8 mouse cellular contexts compared by ENCODE assay signal in the genomic region with DNA sequence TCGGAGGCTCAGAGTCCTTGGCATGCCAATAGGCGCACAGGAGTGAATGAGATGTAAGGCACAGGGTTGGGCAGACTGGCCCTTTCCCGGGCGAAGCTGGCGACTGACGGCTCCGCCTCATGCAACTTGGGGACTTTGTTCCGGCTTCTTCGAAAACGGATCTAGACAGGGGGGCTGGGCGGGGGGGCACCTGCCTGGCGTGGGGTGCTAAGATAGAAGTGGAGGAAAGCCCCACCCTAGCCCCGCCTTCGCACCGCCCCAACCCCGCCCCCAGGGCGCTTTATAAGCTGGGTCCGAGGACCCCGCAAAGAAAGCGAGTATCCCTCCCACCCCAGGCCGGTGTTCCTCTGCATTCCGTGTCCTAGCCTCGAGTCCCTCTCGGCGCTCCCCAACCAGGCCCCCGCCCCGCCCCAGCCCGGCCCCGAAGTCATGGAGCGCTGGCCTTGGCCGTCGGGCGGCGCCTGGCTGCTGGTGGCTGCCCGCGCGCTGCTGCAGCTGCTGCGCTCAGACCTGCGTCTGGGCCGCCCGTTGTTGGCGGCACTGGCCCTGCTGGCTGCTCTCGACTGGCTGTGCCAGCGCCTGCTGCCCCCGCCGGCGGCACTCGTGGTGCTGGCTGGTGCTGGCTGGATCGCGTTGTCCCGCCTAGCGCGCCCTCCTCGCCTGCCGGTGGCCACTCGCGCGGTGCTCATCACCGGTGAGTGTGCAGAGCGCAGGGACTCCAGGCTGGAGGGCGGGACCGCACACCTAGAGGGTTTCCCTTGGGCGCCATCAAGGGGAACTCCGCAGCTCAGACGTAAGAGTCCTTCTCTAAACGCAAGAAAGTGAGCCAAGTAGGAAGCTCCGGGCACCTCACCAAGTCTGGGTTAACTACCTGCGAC. TPM values are rescaled to one million over a fixed set of nuclear protein-coding genes. Genes with fewer than 3 reads are reported as not detected.
DNase-seq lines count a peak whose midpoint lies in the region; ATAC-seq and TF ChIP-seq lines count a peak whose summit lies in the region.

TSS of gene Hsd11b2 (plus strand) at position 320 of the 878 bp plus-strand sequence.

- DNase-seq in MEL (ENCODE audit: low read depth, low spot score), result peak; percentile 86
- peak; percentile 74 for DNase-seq in embryonic facial prominence, embryonic 11.5 days (ENCODE audit: low spot score)
- peak; percentile 72 for DNase-seq in kidney, postnatal 14 days
- no peak for DNase-seq in urinary bladder, adult 2 months (ENCODE audit: low spot score)

- TF ChIP-seq CTCF in C2C12 (IDR thresholded peaks at IDR 0.05; ENCODE audit: control insufficient read depth, insufficient read depth, insufficient read length), result peak; percentile 24
- no peak for TF ChIP-seq CTCF in MEL (IDR thresholded peaks at IDR 0.05 in 2 of 3, conservative IDR thresholded peaks at IDR 0.05 in 1 of 3; ENCODE audit: control insufficient read depth in 1 of 3, insufficient read depth in 1 of 3, low read depth in 2 of 3, low read length in 3 of 3, poor library complexity in 1 of 3, severe bottlenecking in 1 of 3)

- peak; percentile 47 for ATAC-seq in embryonic facial prominence, embryonic 11.5 days (replicated peaks; ENCODE audit: insufficient number of reproducible peaks, low FRiP score, low TSS enrichment, low read depth)
- ATAC-seq in heart, embryonic 16.5 days (replicated peaks; ENCODE audit: extremely low read depth, insufficient read depth, low FRiP score), result peak; percentile 39
- ATAC-seq in lung, embryonic 16.5 days (ENCODE audit: low read depth), result peak; percentile 67
- peak; percentile 44; the same call in 1 of the 2 replicates for ATAC-seq in neutrophil, adult 5-6 weeks (ENCODE audit: extremely low read depth, insufficient number of reproducible peaks, low FRiP score, poor library complexity, severe bottlenecking)

- WGBS in embryonic facial prominence, embryonic 11.5 days, result under 1% methylated on average over 67 of the region's 68 CpGs
- under 1% methylated on average over 64 of the region's 68 CpGs for WGBS in heart, embryonic 16.5 days
- WGBS in lung, embryonic 16.5 days, result under 1% methylated on average over 61 of the region's 68 CpGs

- TF ChIP-seq EP300 in MEL (IDR thresholded peaks at IDR 0.05; ENCODE audit: low read depth in 1 of 2, low read length in 2 of 2), result no peak

- peak; percentile 26 to 48; a peak in 1 of 4 replicates for TF ChIP-seq POLR2A in MEL (IDR thresholded peaks at IDR 0.05; ENCODE audit: control insufficient read depth in 1 of 2, insufficient read depth in 1 of 2, low read depth in 1 of 2, low read length in 2 of 2, poor library complexity in 1 of 2)

- peak within 1 kb of the TSS; percentile 21 for H3K4me3 ChIP-seq in C2C12 (ENCODE audit: insufficient read depth, poor library complexity, severe bottlenecking)
- H3K4me3 ChIP-seq in MEL (ENCODE audit: control insufficient read depth in 1 of 2, insufficient read depth in 1 of 2, low read depth in 2 of 2, low read length in 2 of 2), result peak within 1 kb of the TSS; percentile 63 to 87
- H3K4me3 ChIP-seq in embryonic facial prominence, embryonic 11.5 days (ENCODE audit: low read depth, low read length), result peak within 1 kb of the TSS; percentile 63
- H3K4me3 ChIP-seq in heart, embryonic 16.5 days (ENCODE audit: low read length), result peak within 1 kb of the TSS; percentile 63
- peak within 1 kb of the TSS; percentile 60 for H3K4me3 ChIP-seq in lung, embryonic 16.5 days (ENCODE audit: low read length)

- no peaks in the 10 kb centered on the region for H3K27me3 ChIP-seq in C2C12 (ENCODE audit: control insufficient read depth, insufficient read depth, insufficient read length)
- no peaks in the 10 kb centered on the region for H3K27me3 ChIP-seq in MEL (ENCODE audit: control insufficient read depth in 1 of 2, insufficient read depth in 2 of 2, low read length in 2 of 2)
- no peaks in the 10 kb centered on the region for H3K27me3 ChIP-seq in embryonic facial prominence, embryonic 11.5 days (ENCODE audit: control insufficient read depth, insufficient read depth, low read length)
- H3K27me3 ChIP-seq in heart, embryonic 16.5 days (ENCODE audit: control insufficient read depth, insufficient read depth, low read length), result peaks cover 37% of the 10 kb centered on the region
- H3K27me3 ChIP-seq in lung, embryonic 16.5 days (ENCODE audit: control insufficient read depth, insufficient read depth, low read depth, low read length), result no peaks in the 10 kb centered on the region

- H3ac ChIP-seq in C2C12 (ENCODE audit: control insufficient read depth, insufficient read length, low read depth), result peak within 1 kb of the TSS; percentile 55

- no peaks in the 10 kb centered on the region for H3K9me3 ChIP-seq in MEL (replicated peaks; ENCODE audit: insufficient read depth, low read length)
- H3K9me3 ChIP-seq in embryonic facial prominence, embryonic 11.5 days (replicated peaks; ENCODE audit: control insufficient read depth, low read length), result no peaks in the 10 kb centered on the region
- H3K9me3 ChIP-seq in heart, embryonic 16.5 days (replicated peaks; ENCODE audit: control insufficient read depth, low read length), result no peaks in the 10 kb centered on the region
- H3K9me3 ChIP-seq in lung, embryonic 16.5 days (ENCODE audit: control insufficient read depth, low read length), result no peaks in the 10 kb centered on the region

- peak within 1 kb of the TSS; percentile 62 for H3K9ac ChIP-seq in MEL (ENCODE audit: control insufficient read depth, low read depth, low read length, poor library complexity, severe bottlenecking)
- peak within 1 kb of the TSS; percentile 78 for H3K9ac ChIP-seq in embryonic facial prominence, embryonic 11.5 days (replicated peaks; ENCODE audit: low read length)
- H3K9ac ChIP-seq in heart, embryonic 16.5 days (ENCODE audit: low read length), result peak within 1 kb of the TSS; percentile 70
- H3K9ac ChIP-seq in lung, embryonic 16.5 days (ENCODE audit: low read length), result peak within 1 kb of the TSS; percentile 70

- peaks cover 5 to 17% of the 10 kb centered on the region in 2 experiments for H3K4me1 ChIP-seq in MEL (ENCODE audit: control insufficient read depth in 1 of 2, insufficient read depth in 2 of 2, low read length in 2 of 2)
- H3K4me1 ChIP-seq in embryonic facial prominence, embryonic 11.5 days (ENCODE audit: control insufficient read depth, insufficient read depth, low read length), result peaks cover 9% of the 10 kb centered on the region
- peaks cover 25% of the 10 kb centered on the region for H3K4me1 ChIP-seq in heart, embryonic 16.5 days (ENCODE audit: control insufficient read depth, insufficient read depth, low read length)
- peaks cover 37% of the 10 kb centered on the region for H3K4me1 ChIP-seq in lung, embryonic 16.5 days (replicated peaks; ENCODE audit: control insufficient read depth, insufficient read depth, low read length)

- TF ChIP-seq RAD21 in MEL (IDR thresholded peaks at IDR 0.05; ENCODE audit: low read depth, low read length), result no peak

- peak within 1 kb of the TSS; percentile 99 for H3K4me2 ChIP-seq in embryonic facial prominence, embryonic 11.5 days (ENCODE audit: low read depth, low read length)
- peak within 1 kb of the TSS; percentile 98 for H3K4me2 ChIP-seq in heart, embryonic 16.5 days (ENCODE audit: low read depth, low read length)
- peak within 1 kb of the TSS; percentile 99 for H3K4me2 ChIP-seq in lung, embryonic 16.5 days (ENCODE audit: low read depth, low read length)

- H3K36me3 ChIP-seq in C2C12 (ENCODE audit: control insufficient read depth, insufficient read depth) (peaks cover 3% of the 10 kb centered on the region), MEL (ENCODE audit: control insufficient read depth in 1 of 2, insufficient read depth in 2 of 2, low read length in 2 of 2) (peaks cover 0 to 7% of the 10 kb centered on the region in 2 experiments; a peak in 3 of 4 replicates)
- H3K36me3 ChIP-seq in embryonic facial prominence, embryonic 11.5 days (replicated peaks; ENCODE audit: control insufficient read depth, insufficient read depth, low read depth, low read length), result no peaks in the 10 kb centered on the region
- no peaks in the 10 kb centered on the region for H3K36me3 ChIP-seq in heart, embryonic 16.5 days (ENCODE audit: control insufficient read depth, insufficient read depth)
- H3K36me3 ChIP-seq in lung, embryonic 16.5 days (ENCODE audit: control insufficient read depth, insufficient read depth, low read length), result no peaks in the 10 kb centered on the region

- H3K79me3 ChIP-seq in C2C12 (ENCODE audit: low read depth), result no peaks in the 10 kb centered on the region

- no peaks in the 10 kb centered on the region for H3K79me2 ChIP-seq in C2C12 (ENCODE audit: control insufficient read depth, insufficient read depth)
- H3K79me2 ChIP-seq in MEL (ENCODE audit: control insufficient read depth, insufficient read depth, low read length, poor library complexity), result no peaks in the 10 kb centered on the region

- no peak within 1 kb of the TSS for H3K27ac ChIP-seq in MEL (ENCODE audit: control insufficient read depth, low read depth, low read length)
- H3K27ac ChIP-seq in embryonic facial prominence, embryonic 11.5 days (replicated peaks; ENCODE audit: low read depth, low read length), result no peak within 1 kb of the TSS; the same call in none of the 2 replicates
- no peak within 1 kb of the TSS for H3K27ac ChIP-seq in heart, embryonic 16.5 days (ENCODE audit: low read length)
- H3K27ac ChIP-seq in lung, embryonic 16.5 days (ENCODE audit: low read length), result peak within 1 kb of the TSS; percentile 53

TF ChIP-seq in C2C12, 6 proteins besides CTCF, POLR2A, EP300 and RAD21 (continues in another document):
- TF ChIP-seq MAX (IDR thresholded peaks at IDR 0.05), result no peak
- TF ChIP-seq CEBPB (IDR thresholded peaks at IDR 0.05; ENCODE audit: low read depth), result no peak
- no peak for TF ChIP-seq USF1 (IDR thresholded peaks at IDR 0.05; ENCODE audit: low read depth)
- TF ChIP-seq FOSL1 (IDR thresholded peaks at IDR 0.05; ENCODE audit: insufficient read depth, low read length, poor library complexity, severe bottlenecking), result no peak

TF ChIP-seq in MEL, 35 proteins besides CTCF, POLR2A, EP300 and RAD21 (continues in another document):
- TF ChIP-seq USF1 (IDR thresholded peaks at IDR 0.05; ENCODE audit: low read depth, low read length) (no peak), GATA1 (IDR thresholded peaks at IDR 0.05; ENCODE audit: low read depth, low read length) (no peak), MAX (IDR thresholded peaks at IDR 0.05; ENCODE audit: low read length) (no peak), POLR2AphosphoS5 (IDR thresholded peaks at IDR 0.05; ENCODE audit: borderline replicate concordance, low read depth, low read length) (no peak)

RNA-seq across cellular contexts. Expression of gene Hsd11b2, which starts in this region (rescaled TPM):
- polyA plus RNA-seq in C2C12 (2012; fragmentation: generic; extraction: Trizol) (0.11 TPM), MEL (2012; ENCODE audit: insufficient read depth in 1 of 2, insufficient read length in 2 of 2, low read depth in 1 of 2, low replicate concordance in 2 of 2, missing spikeins in 1 of 2) (1 to 10 TPM in 1 of 2 experiments, not detected in 1; 2.1 TPM)
- total RNA-seq in MEL (2012; rRNA removed), result 0.27 TPM in 1 of 2 replicates, not detected in the other
- polyA plus RNA-seq in embryonic facial prominence, embryonic 11.5 days (2014; fragmentation: Nextera tagmentation; extraction: Ambion mirVana), result 11.9 and 12.6 TPM in 2 replicates
- 0.24 and 0.25 TPM in 2 replicates for polyA plus RNA-seq in heart, embryonic 16.5 days (2015; fragmentation: Nextera tagmentation; extraction: Ambion mirVana)
- 1.6 and 2.2 TPM in 2 replicates for polyA plus RNA-seq in lung, embryonic 16.5 days (2015; fragmentation: Nextera tagmentation; extraction: Ambion mirVana)
- total RNA-seq in neutrophil, adult 5-6 weeks (2017), result not detected in 2 replicates
- 0.49 and 0.52 TPM in 2 replicates for polyA plus RNA-seq in urinary bladder, adult 2 months (2012; rRNA removed)

Comparison
In these comparisons a context has a peak if more than half of its experiments do, and no peak if none do; other contexts are left out.
1. Peak in ATAC-seq, H3K4me3 ChIP-seq, H3K9ac ChIP-seq and H3K4me2 ChIP-seq in heart, embryonic 16.5 days; RNA of the gene not detected or under 1 TPM.
2. Peak in ATAC-seq in neutrophil, adult 5-6 weeks; RNA of the gene not detected or under 1 TPM.
3. H3K4me3 ChIP-seq: peak in every context shown above with its lines; median percentile 75 in MEL; 63 in embryonic facial prominence, embryonic 11.5 days; 63 in heart, embryonic 16.5 days; 60 in lung, embryonic 16.5 days; 21 in C2C12.